Mouse (Mus musculus) v-Abl transformed pro-B cells (cell line): Measurements from ENCODE around the gene Rnf31.

Experiments
- in situ Hi-C, 2 experiments: fragments of 400-800 bp; cut with MboI; formaldehyde crosslinking; loops; one replicate each; pipeline ENCODE4 v1.15.1; 2025; ENCODE audit not compliant: unreplicated experiment in 2 of 2

Gene Rnf31

DNA sequence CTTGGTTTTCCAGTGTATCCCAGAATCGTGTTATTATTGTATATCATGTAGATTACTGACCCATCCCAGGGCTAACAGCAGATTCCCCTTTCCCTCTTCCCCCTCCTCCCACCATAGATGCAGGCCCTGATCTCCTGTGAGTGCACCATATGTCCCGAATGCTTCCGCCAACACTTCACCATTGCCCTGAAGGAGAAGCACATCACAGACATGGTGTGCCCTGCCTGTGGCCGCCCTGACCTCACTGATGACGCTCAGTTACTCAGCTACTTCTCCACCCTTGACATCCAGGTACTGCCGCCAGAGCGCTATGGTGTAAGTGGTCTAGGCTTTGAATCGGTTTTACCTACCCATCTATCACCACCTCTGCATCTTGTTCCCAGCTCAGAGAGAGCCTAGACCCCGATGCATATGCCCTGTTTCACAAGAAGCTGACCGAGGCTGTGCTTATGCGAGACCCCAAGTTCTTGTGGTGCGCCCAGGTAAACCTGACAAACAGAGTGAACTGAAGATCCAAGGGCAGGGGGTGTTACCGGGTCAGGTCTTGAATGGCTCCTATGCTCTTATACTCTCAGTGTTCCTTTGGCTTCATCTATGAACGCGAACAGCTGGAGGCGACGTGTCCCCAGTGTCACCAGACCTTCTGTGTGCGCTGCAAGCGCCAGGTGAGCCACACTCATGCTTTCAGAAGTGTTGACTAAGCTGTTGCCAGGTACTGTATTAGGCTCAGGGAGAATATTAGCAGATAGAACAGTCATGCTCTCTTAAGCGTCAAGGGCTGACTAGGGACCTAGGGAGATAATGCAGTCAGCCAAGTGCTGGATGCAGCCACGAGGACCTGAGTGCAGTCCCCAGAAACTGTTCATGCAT, 7.2 kb downstream of the Rnf31 start:
- in situ Hi-C loops: no loop called here

- in situ Hi-C loops: no loop called here
Observed at GRCm38 (mm10) chr14:55603271-55603632, 11.7 kb downstream of the Rnf31 start, which contains the start of gene Irf9. Gene Irf9 (plus strand): TSS chr14:55603571.

DNA sequence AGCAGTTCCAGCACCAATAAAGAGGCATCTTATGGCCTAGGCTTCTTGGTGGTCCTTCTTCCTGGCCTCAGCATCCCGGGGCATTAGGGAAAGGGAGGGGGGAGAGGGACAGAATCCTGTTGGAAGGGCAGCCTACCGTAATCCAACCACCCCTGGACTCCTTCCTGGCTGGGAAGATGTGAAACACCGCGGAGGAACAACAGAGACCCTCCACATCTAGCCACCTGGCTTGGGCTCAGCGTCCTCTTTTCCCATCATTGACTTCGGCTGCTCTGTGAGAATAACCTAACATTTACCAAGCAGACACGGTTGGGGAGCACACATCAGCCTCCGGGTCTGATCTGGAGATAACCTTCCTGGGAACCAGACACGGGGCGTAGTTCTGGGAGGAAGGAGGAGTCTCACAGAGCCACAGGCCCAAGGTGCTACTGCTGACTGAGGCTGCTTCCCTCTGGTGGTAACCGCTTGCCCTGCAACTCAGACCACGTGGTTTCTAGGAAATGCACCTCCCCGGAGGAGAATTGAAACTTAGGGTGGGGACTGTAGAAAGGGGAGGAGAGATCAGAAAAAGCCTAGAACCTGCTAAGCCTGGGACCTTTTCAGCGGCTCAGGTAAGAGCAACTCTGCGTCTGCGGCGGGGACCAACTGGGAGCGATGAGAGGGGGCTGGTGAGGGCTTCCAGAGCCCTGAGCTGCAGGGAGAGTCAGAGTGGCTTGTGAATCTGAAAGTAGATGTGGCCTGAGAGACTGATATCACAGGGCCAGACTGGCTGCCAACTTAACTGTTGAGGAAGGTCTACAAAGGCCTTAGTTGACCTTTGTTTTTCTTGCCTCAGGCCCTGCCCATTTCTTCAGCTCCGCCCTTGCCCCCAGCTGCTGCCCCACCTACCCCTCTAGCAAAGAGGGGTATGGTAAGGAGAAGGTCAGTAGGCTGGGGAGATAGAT, 12.4 kb downstream of the Rnf31 start:
- in situ Hi-C loops: no loop called here

- in situ Hi-C loops: no loop called here
Observed at GRCm38 (mm10) chr14:55604823-55605222, 13.3 kb downstream of the Rnf31 start.

DNA sequence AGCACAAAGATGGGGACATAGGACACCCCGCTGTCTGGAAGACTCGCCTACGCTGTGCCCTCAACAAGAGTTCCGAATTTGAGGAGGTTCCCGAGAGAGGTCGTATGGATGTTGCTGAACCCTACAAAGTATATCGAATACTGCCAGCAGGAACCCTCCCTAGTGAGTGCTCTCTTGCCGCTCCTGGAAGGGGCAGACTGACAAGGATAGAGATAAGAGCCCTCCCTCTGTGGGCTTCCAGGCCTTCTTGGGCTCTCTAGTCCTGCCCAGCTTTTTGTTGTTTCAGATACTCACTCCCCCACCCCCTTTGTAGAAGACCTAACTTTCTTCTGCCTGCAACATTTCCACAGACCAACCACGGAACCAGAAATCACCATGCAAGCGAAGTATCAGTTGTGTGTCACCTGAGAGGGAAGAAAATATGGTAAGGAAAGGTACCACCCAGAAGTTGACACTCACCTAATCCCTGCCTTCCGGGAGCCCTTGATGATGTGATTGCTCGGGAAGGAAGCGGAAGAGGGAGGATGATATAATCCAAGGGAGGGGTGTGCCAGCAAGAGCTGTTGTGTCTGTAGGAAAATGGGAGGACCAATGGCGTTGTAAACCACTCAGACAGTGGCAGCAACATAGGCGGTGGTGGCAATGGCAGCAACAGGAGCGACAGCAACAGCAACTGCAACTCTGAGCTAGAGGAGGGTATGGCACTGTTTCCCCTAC, 14.4 kb downstream of the Rnf31 start:
- in situ Hi-C loops: no loop called here

GRCm38 (mm10) chr14:55608339-55608738, 16.8 kb downstream of the Rnf31 start:
- in situ Hi-C loops: no loop called here

- in situ Hi-C loops: no loop called here
Observed at GRCm38 (mm10) chr14:55613346-55613745, 21.8 kb downstream of the Rnf31 start.

DNA sequence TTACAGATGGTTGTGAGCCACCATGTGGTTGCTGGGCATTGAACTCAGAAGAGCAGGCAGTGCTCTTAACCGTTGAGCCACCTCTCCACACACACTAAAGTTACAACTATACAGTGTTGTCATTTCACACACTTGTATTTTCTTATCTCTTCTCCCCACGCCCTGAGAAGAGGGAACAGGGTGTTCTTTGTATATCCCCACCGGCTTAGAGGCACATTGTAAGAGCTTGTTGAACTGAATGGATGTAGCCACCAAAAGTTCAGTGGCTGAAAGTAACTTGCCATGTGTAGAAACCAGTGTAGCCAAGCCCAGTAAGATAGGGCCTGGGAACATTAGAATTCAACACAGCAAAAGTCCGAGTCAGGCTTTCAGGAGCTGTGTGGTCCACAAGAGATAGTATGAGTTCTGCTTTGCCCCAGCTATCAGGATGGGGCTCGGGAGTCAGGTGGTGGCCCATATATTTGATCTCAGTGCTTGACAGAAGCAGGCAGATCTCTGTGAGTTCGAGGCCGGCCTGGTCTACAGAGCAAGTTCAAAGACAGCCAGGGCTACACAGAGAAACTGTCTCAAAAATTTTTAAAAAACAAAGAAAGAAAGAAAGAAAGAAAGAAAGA, 23.2 kb downstream of the Rnf31 start:
- in situ Hi-C loops: no loop called here

DNA sequence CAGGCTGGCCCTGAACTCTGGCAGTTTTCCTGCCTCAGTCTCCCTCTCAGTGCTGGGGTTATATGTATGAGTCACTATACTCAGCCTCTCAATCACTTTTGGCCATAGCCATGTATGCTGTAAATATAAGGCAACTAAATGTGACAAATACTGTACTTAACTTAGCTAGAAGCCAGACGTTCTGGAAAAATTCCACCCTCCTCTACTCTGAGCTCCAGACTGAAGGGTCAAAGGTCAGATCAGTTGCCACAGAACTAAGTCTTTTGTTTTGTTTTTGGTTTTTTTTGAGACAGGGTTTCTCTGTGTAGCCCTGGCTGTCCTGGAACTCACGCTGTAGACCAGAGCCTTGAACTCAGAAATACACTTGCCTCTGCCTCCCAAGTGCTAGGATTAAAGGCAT, 24.4 kb downstream of the Rnf31 start:
- in situ Hi-C loops: no loop called here

DNA sequence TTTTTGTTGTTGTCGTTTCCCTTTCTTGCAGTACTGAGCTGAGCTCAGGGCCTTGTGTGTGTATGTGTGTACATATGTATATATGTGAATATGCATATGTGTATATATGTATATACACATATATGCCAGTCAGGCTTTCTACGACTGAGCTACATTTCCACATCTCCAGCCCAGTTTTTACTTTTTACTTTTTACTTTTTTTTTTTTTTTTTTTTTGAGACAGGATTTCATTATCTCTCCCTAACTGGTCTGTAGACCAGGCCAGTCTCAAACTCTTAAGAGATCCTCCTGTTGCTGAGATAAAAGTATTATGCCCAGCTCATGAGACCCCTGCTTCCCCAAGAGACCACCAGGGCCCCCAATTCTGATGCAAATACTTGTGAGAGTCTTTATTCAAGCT, 25.3 kb downstream of the Rnf31 start:
- in situ Hi-C loops: no loop called here

DNA sequence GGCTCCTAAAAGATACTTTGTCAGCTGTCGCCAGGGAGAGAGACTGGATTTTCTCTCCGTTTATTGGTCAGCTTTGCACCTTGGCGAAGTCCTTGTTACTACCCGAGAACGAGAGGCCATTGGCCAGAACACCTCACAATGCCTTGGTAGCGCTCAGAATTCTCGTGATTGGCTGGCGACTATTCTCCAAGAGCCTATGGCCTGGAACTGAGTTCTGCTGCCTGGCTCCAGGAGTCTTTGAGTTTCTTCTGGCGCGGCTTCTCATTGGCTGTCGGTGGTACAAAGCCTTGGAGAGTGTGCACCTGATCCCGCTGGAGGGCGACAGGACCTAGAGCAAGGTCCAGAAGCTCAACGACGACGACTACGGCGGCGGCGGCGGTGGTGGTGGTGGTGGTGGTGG, 26.3 kb downstream of the Rnf31 start, which contains the start of gene Rec8:
Gene Rec8 (plus strand): TSS at position 216 of the 400 bp plus-strand sequence.
- in situ Hi-C loops: no loop called here

GRCm38 (mm10) chr14:55618486-55619195, 27.1 kb downstream of the Rnf31 start:
- in situ Hi-C loops: no loop called here

GRCm38 (mm10) chr14:55628077-55628827, 36.7 kb downstream of the Rnf31 start:
- in situ Hi-C loops: loop anchor here (5.0 kb wide), 1 partner anchor 124 kb away; no protein-coding TSS in a partner anchor

- in situ Hi-C loops: loop anchor here (5.0 kb wide), 1 partner anchor 123 kb away; no protein-coding TSS in a partner anchor
Observed at GRCm38 (mm10) chr14:55629312-55629711, 37.8 kb downstream of the Rnf31 start.

GRCm38 (mm10) chr14:55634874-55635522, 43.5 kb downstream of the Rnf31 start:
- in situ Hi-C loops: no loop called here

DNA sequence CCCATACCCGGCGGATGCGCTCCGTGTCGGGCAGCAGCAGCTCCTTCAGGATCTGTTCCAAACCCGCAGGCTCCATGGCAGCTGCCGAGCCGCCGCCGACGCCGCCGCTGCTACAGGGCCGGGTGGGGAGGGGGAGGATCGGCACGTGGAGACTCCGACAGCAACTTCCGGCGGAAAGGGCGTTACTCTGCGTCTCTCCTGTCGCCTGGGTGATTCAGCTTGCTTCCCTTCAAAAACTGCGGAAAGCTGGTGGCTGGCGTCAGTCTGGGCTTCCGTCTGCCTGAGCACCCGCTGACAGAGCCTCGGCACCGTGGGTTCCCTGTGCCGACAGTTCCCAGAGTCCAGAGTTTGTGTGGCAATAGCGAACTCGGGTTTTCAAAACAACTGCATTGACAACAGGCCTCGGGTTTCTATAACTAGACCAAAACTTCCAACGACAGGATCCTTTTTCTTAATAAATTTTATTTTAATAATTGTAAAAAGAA, 44.1 kb downstream of the Rnf31 start, which contains the start of gene Ipo4:
Gene Ipo4 (minus strand): TSS at position 435 of the 485 bp plus-strand sequence.
- in situ Hi-C loops: no loop called here

- in situ Hi-C loops: no loop called here
Observed at GRCm38 (mm10) chr14:55637795-55638194, 46.3 kb downstream of the Rnf31 start, which contains the start of gene Gm49378. Gene Gm49378 (minus strand): TSS chr14:55637895.

DNA sequence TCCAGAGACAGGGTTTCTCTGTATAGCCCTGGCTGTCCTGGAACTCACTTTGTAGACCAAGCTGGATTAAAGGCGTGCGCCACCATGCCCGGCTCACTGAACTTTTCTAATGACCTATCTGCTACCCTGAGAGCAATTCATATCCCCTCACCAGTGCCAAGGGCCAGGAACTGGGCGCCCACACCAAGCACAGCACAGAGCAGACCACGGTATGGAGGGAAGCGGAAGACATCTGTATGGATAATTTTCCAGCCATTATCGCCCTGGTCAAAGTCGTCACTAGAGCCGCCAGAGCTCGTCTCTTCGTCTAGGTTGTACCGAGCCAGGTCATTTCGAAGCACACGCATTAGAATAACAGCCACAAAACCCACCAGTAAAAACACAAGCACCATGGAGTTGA, 49.3 kb downstream of the Rnf31 start:
- in situ Hi-C loops: no loop called here
